Mouse (Mus musculus): ENCODE results near the gene Akr1c6. TPM values are rescaled to one million over a fixed set of nuclear protein-coding genes. Genes with fewer than 3 reads are reported as not detected.
"Not testable (repeated sequence)": the region's sequence is repeated elsewhere in the genome, so short reads cannot be mapped to it uniquely, and the experiment has no call there.

Akr1c6 gene
- polyA plus RNA-seq (2014; fragmentation: Nextera tagmentation; extraction: Ambion mirVana): not detected in 2 replicates

DNA sequence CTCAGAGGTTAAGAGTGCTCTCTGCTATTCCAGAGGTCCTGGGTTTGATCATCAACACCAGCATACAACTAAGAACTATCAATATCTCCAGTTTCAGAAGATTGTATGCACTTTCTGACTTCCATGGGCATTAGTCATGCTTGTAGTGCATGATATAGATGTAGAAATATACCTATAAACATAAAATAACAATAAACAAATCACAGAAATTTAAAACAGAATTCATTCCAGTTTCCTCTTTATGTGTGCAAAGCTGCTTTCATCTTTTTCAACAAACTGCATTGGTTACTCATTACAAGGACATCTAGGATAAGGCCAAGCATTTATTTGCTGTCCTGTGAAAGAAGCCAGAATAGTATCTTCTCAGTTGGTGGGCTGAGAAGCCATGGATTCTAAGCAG, at the start of gene Akr1c6:
Akr1c6 (plus strand) TSS at position 301 of the 400 bp plus-strand sequence.
- no peak for ATAC-seq (ENCODE audit: low read depth)
- Histone ChIP-seq H3K27ac (ENCODE audit: low read depth, low read length) (no peak within 1 kb of the TSS), H3K9ac (replicated peaks; ENCODE audit: low read depth, low read length) (no peak within 1 kb of the TSS), H3K4me3 (ENCODE audit: low read depth, low read length) (no peak within 1 kb of the TSS), H3K36me3 (ENCODE audit: control insufficient read depth, insufficient read depth, low read length) (no peaks in the 10 kb centered on the region), H3K9me3 (ENCODE audit: control insufficient read depth, low read length) (no peaks in the 10 kb centered on the region), H3K27me3 (ENCODE audit: control insufficient read depth, insufficient read depth, low read length) (no peaks in the 10 kb centered on the region), H3K4me2 (ENCODE audit: low read depth, low read length) (no peak within 1 kb of the TSS), H3K4me1 (ENCODE audit: control insufficient read depth, insufficient read depth, low read length) (no peaks in the 10 kb centered on the region)

GRCm38 (mm10) chr13:4384918-4385317, 49.2 kb upstream of the Akr1c6 start:
- H3K4me2 ChIP-seq (ENCODE audit: low read depth, low read length): no peak overlapping the region
- H3K27ac ChIP-seq (ENCODE audit: low read depth, low read length): no peak overlapping the region
- H3K4me1 ChIP-seq (ENCODE audit: control insufficient read depth, insufficient read depth, low read length): no peaks in the 10 kb centered on the region
- H3K9me3 ChIP-seq (ENCODE audit: control insufficient read depth, low read length): no peaks in the 10 kb centered on the region
- no peaks in the 10 kb centered on the region for H3K36me3 ChIP-seq (ENCODE audit: control insufficient read depth, insufficient read depth, low read length)
- no peak overlapping the region for H3K9ac ChIP-seq (replicated peaks; ENCODE audit: low read depth, low read length)
- 69% methylated on average over 1 of the region's 1 CpGs for WGBS
- ATAC-seq (ENCODE audit: low read depth): no peak
- no peaks in the 10 kb centered on the region for H3K27me3 ChIP-seq (ENCODE audit: control insufficient read depth, insufficient read depth, low read length)
- H3K4me3 ChIP-seq (ENCODE audit: low read depth, low read length): no peak overlapping the region

- Histone ChIP-seq H3K4me1 (ENCODE audit: control insufficient read depth, insufficient read depth, low read length) (no peaks in the 10 kb centered on the region), H3K9me3 (ENCODE audit: control insufficient read depth, low read length) (no peaks in the 10 kb centered on the region), H3K4me3 (ENCODE audit: low read depth, low read length) (no peak overlapping the region), H3K27ac (ENCODE audit: low read depth, low read length) (no peak overlapping the region), H3K4me2 (ENCODE audit: low read depth, low read length) (no peak overlapping the region), H3K9ac (replicated peaks; ENCODE audit: low read depth, low read length) (no peak overlapping the region), H3K36me3 (ENCODE audit: control insufficient read depth, insufficient read depth, low read length) (no peaks in the 10 kb centered on the region), H3K27me3 (ENCODE audit: control insufficient read depth, insufficient read depth, low read length) (no peaks in the 10 kb centered on the region)
- ATAC-seq (ENCODE audit: low read depth): no peak
Measured at GRCm38 (mm10) chr13:4385541-4385940, 48.6 kb upstream of the Akr1c6 start.

DNA sequence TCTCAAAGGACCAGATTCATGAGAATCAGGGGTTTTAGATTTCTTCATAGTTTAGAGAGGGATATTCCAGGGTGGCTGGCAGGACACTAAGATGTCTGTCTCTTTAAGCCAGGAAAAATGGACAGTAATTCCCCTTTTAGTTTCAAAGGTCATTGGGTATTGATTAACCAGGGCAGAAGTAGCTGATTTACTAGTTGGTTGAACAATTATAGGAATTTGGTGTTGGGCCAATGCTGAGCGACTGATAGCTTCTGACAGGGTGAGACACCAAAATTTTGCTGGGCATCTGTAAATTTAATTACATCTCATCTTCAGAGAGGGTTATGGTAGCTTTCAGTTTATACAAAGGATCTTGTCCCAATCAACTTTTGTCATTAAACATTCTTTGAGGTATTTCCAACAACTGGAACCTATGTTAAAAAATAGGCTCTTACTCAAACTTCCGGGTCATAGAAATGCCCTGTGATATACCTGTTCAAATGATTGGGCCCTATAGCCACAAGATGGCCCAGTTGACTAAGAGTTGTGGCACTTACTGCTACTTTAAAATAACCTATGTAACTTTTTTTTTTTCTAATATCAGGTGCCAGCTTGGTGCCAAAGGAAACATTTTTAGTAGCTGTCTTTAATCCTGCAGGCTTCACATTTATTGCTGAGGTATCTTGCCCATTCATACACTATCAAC, 45.2 kb upstream of the Akr1c6 start:
- WGBS: 79% methylated on average over 2 of the region's 2 CpGs
- H3K4me1 ChIP-seq (ENCODE audit: control insufficient read depth, insufficient read depth, low read length): no peaks in the 10 kb centered on the region

GRCm38 (mm10) chr13:4400360-4400759, 33.7 kb upstream of the Akr1c6 start:
- not testable (repeated sequence) for H3K4me1 ChIP-seq (ENCODE audit: control insufficient read depth, insufficient read depth, low read length); H3K4me2 ChIP-seq (ENCODE audit: low read depth, low read length); H3K4me3 ChIP-seq (ENCODE audit: low read depth, low read length); ATAC-seq (ENCODE audit: low read depth); H3K27me3 ChIP-seq (ENCODE audit: control insufficient read depth, insufficient read depth, low read length); H3K9ac ChIP-seq (replicated peaks; ENCODE audit: low read depth, low read length); H3K36me3 ChIP-seq (ENCODE audit: control insufficient read depth, insufficient read depth, low read length); H3K27ac ChIP-seq (ENCODE audit: low read depth, low read length); H3K9me3 ChIP-seq (ENCODE audit: control insufficient read depth, low read length)
- WGBS: 78% methylated on average over 1 of the region's 1 CpGs

More for the DNA sequence above, 45.2 kb upstream of the Akr1c6 start:
- no peaks in the 10 kb centered on the region for H3K36me3 ChIP-seq (ENCODE audit: control insufficient read depth, insufficient read depth, low read length)
- H3K27ac ChIP-seq (ENCODE audit: low read depth, low read length): no peak overlapping the region
- no peaks in the 10 kb centered on the region for H3K9me3 ChIP-seq (ENCODE audit: control insufficient read depth, low read length)
- no peaks in the 10 kb centered on the region for H3K27me3 ChIP-seq (ENCODE audit: control insufficient read depth, insufficient read depth, low read length)
- no peak overlapping the region for H3K4me2 ChIP-seq (ENCODE audit: low read depth, low read length)
- no peak for ATAC-seq (ENCODE audit: low read depth)
- no peak overlapping the region for H3K9ac ChIP-seq (replicated peaks; ENCODE audit: low read depth, low read length)
- no peak overlapping the region for H3K4me3 ChIP-seq (ENCODE audit: low read depth, low read length)

DNA sequence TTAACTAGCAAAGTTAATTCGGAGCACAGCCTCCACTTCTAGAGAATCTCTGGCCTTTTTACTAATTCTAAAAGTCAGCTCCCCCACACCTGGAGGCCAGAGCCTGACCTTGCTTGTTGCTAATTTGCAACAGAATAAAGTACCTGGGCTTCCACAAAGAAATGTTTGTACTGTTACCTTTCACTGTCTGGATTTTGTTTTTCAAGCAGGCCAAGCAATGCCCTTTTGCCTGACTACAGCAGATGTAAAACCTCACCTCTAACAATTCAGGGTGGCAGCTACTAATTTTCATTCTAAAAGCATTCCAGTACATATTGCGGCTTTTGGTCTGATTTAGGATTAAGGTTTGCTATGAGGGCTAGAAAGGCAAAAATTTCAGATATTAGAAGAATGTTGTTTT, 33.3 kb upstream of the Akr1c6 start:
- Histone ChIP-seq H3K9me3 (ENCODE audit: control insufficient read depth, low read length) (no peaks in the 10 kb centered on the region), H3K27ac (ENCODE audit: low read depth, low read length) (no peak overlapping the region), H3K4me1 (ENCODE audit: control insufficient read depth, insufficient read depth, low read length) (no peaks in the 10 kb centered on the region), H3K4me3 (ENCODE audit: low read depth, low read length) (no peak overlapping the region), H3K36me3 (ENCODE audit: control insufficient read depth, insufficient read depth, low read length) (no peaks in the 10 kb centered on the region), H3K27me3 (ENCODE audit: control insufficient read depth, insufficient read depth, low read length) (no peaks in the 10 kb centered on the region), H3K9ac (replicated peaks; ENCODE audit: low read depth, low read length) (no peak overlapping the region), H3K4me2 (ENCODE audit: low read depth, low read length) (no peak overlapping the region)
- ATAC-seq (ENCODE audit: low read depth): no peak
- 93% methylated on average over 2 of the region's 2 CpGs for WGBS

GRCm38 (mm10) chr13:4402221-4402620, 31.9 kb upstream of the Akr1c6 start:
- no peaks in the 10 kb centered on the region for H3K4me1 ChIP-seq (ENCODE audit: control insufficient read depth, insufficient read depth, low read length)
- H3K9me3 ChIP-seq (ENCODE audit: control insufficient read depth, low read length): no peaks in the 10 kb centered on the region
- no peak overlapping the region for H3K4me3 ChIP-seq (ENCODE audit: low read depth, low read length)
- no peak for ATAC-seq (ENCODE audit: low read depth)
- no peak overlapping the region for H3K27ac ChIP-seq (ENCODE audit: low read depth, low read length)
- no peak overlapping the region for H3K4me2 ChIP-seq (ENCODE audit: low read depth, low read length)
- no peaks in the 10 kb centered on the region for H3K27me3 ChIP-seq (ENCODE audit: control insufficient read depth, insufficient read depth, low read length)
- H3K36me3 ChIP-seq (ENCODE audit: control insufficient read depth, insufficient read depth, low read length): no peaks in the 10 kb centered on the region
- H3K9ac ChIP-seq (replicated peaks; ENCODE audit: low read depth, low read length): no peak overlapping the region

DNA sequence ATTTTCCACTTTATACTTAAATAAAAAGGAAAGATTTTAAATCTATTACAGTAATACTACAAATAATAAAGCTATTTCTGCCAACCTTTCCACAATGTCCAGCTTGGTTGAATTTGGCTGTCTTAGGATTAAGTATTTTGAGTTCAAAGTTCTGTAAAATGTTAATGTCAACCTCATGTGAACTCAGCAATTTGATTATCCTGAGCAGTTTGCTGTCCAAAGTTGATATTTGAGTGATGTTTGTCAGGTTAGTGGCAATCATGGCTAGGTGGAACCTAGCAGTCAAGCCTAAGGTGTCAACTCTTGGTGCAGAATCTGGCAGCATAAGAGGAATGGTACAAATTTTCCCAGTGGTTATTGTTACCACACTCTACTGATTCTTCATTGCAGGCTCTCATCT, 29.4 kb upstream of the Akr1c6 start:
- no peak overlapping the region for H3K27ac ChIP-seq (ENCODE audit: low read depth, low read length)
- no peak overlapping the region for H3K9ac ChIP-seq (replicated peaks; ENCODE audit: low read depth, low read length)
- H3K4me2 ChIP-seq (ENCODE audit: low read depth, low read length): no peak overlapping the region
- H3K4me3 ChIP-seq (ENCODE audit: low read depth, low read length): no peak overlapping the region
- H3K27me3 ChIP-seq (ENCODE audit: control insufficient read depth, insufficient read depth, low read length): no peaks in the 10 kb centered on the region
- ATAC-seq (ENCODE audit: low read depth): no peak
- no peaks in the 10 kb centered on the region for H3K36me3 ChIP-seq (ENCODE audit: control insufficient read depth, insufficient read depth, low read length)
- H3K4me1 ChIP-seq (ENCODE audit: control insufficient read depth, insufficient read depth, low read length): no peaks in the 10 kb centered on the region
- H3K9me3 ChIP-seq (ENCODE audit: control insufficient read depth, low read length): no peaks in the 10 kb centered on the region

DNA sequence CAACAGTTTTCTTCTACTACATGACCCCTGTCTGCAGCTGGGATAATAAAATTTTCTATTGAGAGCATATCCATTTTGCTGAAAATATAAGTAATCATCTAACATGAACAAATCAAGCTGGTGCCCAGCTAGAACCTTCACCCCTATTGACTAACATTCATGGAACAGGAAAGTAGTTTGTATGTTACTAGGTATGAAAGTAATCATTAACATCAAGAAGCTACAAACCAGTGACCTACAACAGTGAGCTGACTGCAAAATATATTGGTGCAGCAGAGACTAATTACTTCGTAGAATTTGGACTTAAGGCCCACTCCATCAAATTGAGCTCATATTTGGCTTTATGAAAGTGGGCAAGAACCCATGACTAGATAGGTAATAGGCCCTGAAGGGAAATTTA, 27.3 kb upstream of the Akr1c6 start:
- no peak overlapping the region for H3K27ac ChIP-seq (ENCODE audit: low read depth, low read length)
- no peak overlapping the region for H3K9ac ChIP-seq (replicated peaks; ENCODE audit: low read depth, low read length)
- H3K27me3 ChIP-seq (ENCODE audit: control insufficient read depth, insufficient read depth, low read length): no peaks in the 10 kb centered on the region
- no peaks in the 10 kb centered on the region for H3K9me3 ChIP-seq (ENCODE audit: control insufficient read depth, low read length)
- H3K36me3 ChIP-seq (ENCODE audit: control insufficient read depth, insufficient read depth, low read length): no peaks in the 10 kb centered on the region
- no peak overlapping the region for H3K4me3 ChIP-seq (ENCODE audit: low read depth, low read length)
- no peaks in the 10 kb centered on the region for H3K4me1 ChIP-seq (ENCODE audit: control insufficient read depth, insufficient read depth, low read length)
- no peak overlapping the region for H3K4me2 ChIP-seq (ENCODE audit: low read depth, low read length)
- no peak for ATAC-seq (ENCODE audit: low read depth)
- 86% methylated on average over 1 of the region's 1 CpGs for WGBS

All from neural tube, embryonic 14.5 days (tissue).